Mouse (Mus musculus): ENCODE results near the gene Adam22. TPM values are rescaled to one million over a fixed set of nuclear protein-coding genes. Genes with fewer than 3 reads are reported as not detected.

Gene Adam22
- polyA plus RNA-seq, 1 experiment = 0.55 TPM

DNA sequence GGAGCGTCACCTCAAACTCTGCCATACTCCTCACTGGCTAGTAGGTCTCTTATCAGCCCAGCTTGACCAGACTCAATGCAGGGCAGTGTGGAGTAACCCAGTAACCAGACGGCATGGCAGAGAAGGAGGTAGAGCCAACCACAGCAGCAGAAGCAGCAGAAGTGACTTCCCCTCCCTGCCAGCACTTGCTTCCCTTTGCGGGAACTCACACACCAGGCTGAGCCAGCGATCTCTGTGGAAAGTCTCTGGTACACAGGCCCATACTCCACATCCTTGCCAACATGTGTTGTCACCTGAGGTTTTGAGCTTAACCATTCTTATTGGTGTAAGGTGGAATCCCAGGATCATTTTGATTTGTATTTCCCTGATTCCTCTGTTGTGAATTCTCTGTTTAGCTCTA, 111.5 kb downstream of the Adam22 start:
- no peaks in the 10 kb centered on the region for H3K27me3 ChIP-seq (ENCODE audit: control insufficient read depth, insufficient read depth, low read length)
- H3K27ac ChIP-seq (ENCODE audit: control insufficient read depth, insufficient read depth, low read length) = no peak overlapping the region
- TF ChIP-seq POLR2A (IDR thresholded peaks at IDR 0.05; ENCODE audit: control insufficient read depth, extremely low read depth, insufficient read depth, low read length, poor library complexity) (no peak), CTCF (IDR thresholded peaks at IDR 0.05; ENCODE audit: borderline replicate concordance, control insufficient read depth, extremely low read depth, insufficient read depth, low read length, poor library complexity) (no peak)
- 49% methylated on average over 4 of the region's 4 CpGs for WGBS
- H3K36me3 ChIP-seq (ENCODE audit: control insufficient read depth, insufficient read depth, low read length) = no peaks in the 10 kb centered on the region
- no peak overlapping the region for H3K4me3 ChIP-seq (ENCODE audit: control insufficient read depth, insufficient read depth, low read length)
- DNase-seq = no peak
- H3K4me1 ChIP-seq (replicated peaks; ENCODE audit: control insufficient read depth, insufficient read depth, low read length) = no peaks in the 10 kb centered on the region

DNA sequence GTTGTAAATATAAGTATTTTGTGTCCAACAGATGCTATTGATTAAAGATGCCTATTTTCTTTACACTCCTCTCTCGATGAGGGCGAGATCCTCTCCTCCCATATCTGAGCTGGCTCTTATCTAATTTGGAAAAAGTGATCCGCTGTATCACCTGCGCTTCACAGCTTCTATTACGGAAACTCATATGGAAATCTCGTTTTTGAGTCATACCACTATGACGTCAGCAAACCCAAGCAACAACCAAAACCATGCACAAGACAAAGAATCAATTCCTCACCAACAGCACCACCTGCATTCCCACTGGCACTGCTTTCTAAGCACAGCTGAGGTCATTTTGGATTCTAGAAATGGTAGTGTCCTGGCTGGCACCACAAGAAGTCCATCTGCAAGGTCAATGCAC, 123.3 kb downstream of the Adam22 start:
- H3K27ac ChIP-seq (ENCODE audit: control insufficient read depth, insufficient read depth, low read length) = no peak overlapping the region
- H3K4me3 ChIP-seq (ENCODE audit: control insufficient read depth, insufficient read depth, low read length) = no peak overlapping the region
- WGBS = 94% methylated on average over 7 of the region's 7 CpGs
- H3K27me3 ChIP-seq (ENCODE audit: control insufficient read depth, insufficient read depth, low read length) = no peaks in the 10 kb centered on the region
- no peaks in the 10 kb centered on the region for H3K36me3 ChIP-seq (ENCODE audit: control insufficient read depth, insufficient read depth, low read length)
- H3K4me1 ChIP-seq (replicated peaks; ENCODE audit: control insufficient read depth, insufficient read depth, low read length) = no peaks in the 10 kb centered on the region
- no peak for TF ChIP-seq CTCF (IDR thresholded peaks at IDR 0.05; ENCODE audit: borderline replicate concordance, control insufficient read depth, extremely low read depth, insufficient read depth, low read length, poor library complexity)
- no peak for TF ChIP-seq POLR2A (IDR thresholded peaks at IDR 0.05; ENCODE audit: control insufficient read depth, extremely low read depth, insufficient read depth, low read length, poor library complexity)
- no peak for DNase-seq

DNA sequence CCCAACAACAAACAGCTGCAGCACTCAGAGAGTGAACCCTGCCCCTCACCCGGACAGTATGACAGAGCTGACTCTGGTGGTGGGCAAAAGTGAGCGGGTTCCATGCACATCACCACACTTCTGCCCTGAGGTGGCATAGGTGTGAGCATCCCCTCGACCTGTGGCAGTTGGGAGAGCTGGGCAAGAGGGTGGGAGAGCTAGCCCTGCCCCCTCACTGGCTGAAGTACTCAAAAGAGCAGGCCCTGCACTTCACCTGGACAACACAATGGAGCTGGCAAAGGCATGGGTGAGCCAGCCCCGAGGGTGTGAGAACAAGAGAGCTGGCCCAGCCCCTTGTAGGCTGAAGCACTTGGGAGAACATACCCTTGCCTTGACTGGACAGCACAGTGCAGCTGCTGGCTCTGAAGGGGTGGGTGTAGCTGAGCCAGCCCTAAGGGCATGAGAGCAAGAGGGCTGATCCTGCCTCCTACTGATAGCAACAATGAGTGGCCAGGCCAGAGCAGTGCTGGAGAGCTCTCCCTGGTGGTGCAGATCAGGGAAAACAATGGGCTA, 124.8 kb downstream of the Adam22 start:
- WGBS = 73% methylated on average over 4 of the region's 4 CpGs
- H3K4me1 ChIP-seq (replicated peaks; ENCODE audit: control insufficient read depth, insufficient read depth, low read length) = no peaks in the 10 kb centered on the region
- H3K27ac ChIP-seq (ENCODE audit: control insufficient read depth, insufficient read depth, low read length) = no peak overlapping the region
- no peaks in the 10 kb centered on the region for H3K27me3 ChIP-seq (ENCODE audit: control insufficient read depth, insufficient read depth, low read length)
- H3K36me3 ChIP-seq (ENCODE audit: control insufficient read depth, insufficient read depth, low read length) = no peaks in the 10 kb centered on the region
- no peak for TF ChIP-seq POLR2A (IDR thresholded peaks at IDR 0.05; ENCODE audit: control insufficient read depth, extremely low read depth, insufficient read depth, low read length, poor library complexity)
- no peak overlapping the region for H3K4me3 ChIP-seq (ENCODE audit: control insufficient read depth, insufficient read depth, low read length)
- DNase-seq = no peak

DNA sequence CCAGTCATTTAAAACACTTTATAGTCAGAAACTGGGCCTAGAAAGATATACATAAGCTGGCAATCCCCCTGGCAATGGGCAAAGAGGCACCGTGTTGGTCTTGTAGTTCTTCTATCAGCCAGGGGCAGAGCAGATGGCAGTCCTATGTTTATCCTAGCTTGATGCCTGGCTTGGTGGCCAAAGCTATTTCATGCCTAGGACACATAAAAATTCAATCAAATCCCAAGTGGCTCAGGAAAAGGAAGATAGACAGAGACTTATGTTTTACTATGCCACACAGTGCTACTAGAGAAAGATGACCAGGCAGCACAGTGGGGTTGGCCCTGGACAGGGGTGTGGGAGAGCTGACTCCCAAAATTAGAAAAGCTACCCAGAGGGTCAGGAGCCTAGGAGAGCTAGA, 125.3 kb downstream of the Adam22 start:
- H3K27ac ChIP-seq (ENCODE audit: control insufficient read depth, insufficient read depth, low read length) = no peak overlapping the region
- no peaks in the 10 kb centered on the region for H3K36me3 ChIP-seq (ENCODE audit: control insufficient read depth, insufficient read depth, low read length)
- WGBS = 93% methylated on average over 1 of the region's 1 CpGs
- no peaks in the 10 kb centered on the region for H3K4me1 ChIP-seq (replicated peaks; ENCODE audit: control insufficient read depth, insufficient read depth, low read length)
- DNase-seq = no peak
- H3K27me3 ChIP-seq (ENCODE audit: control insufficient read depth, insufficient read depth, low read length) = no peaks in the 10 kb centered on the region
- no peak for TF ChIP-seq POLR2A (IDR thresholded peaks at IDR 0.05; ENCODE audit: control insufficient read depth, extremely low read depth, insufficient read depth, low read length, poor library complexity)
- TF ChIP-seq CTCF (IDR thresholded peaks at IDR 0.05; ENCODE audit: borderline replicate concordance, control insufficient read depth, extremely low read depth, insufficient read depth, low read length, poor library complexity) = no peak
- H3K4me3 ChIP-seq (ENCODE audit: control insufficient read depth, insufficient read depth, low read length) = no peak overlapping the region

DNA sequence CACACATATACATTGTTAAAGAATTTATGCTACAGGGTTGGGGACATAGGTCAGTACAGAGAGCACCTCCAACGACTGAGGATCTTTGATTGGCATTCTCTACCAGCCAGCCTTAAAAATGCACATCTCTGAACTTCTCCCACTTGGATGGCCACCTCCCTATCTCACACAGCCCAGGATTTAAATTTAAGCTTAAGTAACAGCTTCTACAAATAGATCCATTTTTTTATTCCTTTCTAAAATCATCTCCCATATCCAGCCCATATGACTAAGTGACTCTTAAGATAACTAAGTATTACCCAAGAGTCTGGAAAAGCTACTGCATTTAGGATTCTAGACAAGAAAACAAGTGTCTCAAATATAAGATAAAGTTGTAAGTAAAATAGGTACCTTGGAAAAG, 140.9 kb downstream of the Adam22 start:
- Histone ChIP-seq H3K36me3 (ENCODE audit: control insufficient read depth, insufficient read depth, low read length) (no peaks in the 10 kb centered on the region), H3K4me3 (ENCODE audit: control insufficient read depth, insufficient read depth, low read length) (no peak overlapping the region), H3K27me3 (ENCODE audit: control insufficient read depth, insufficient read depth, low read length) (no peaks in the 10 kb centered on the region), H3K27ac (ENCODE audit: control insufficient read depth, insufficient read depth, low read length) (no peak overlapping the region), H3K4me1 (replicated peaks; ENCODE audit: control insufficient read depth, insufficient read depth, low read length) (no peaks in the 10 kb centered on the region)
- TF ChIP-seq CTCF (IDR thresholded peaks at IDR 0.05; ENCODE audit: borderline replicate concordance, control insufficient read depth, extremely low read depth, insufficient read depth, low read length, poor library complexity) = no peak
- no peak for DNase-seq
- 84% methylated on average over 1 of the region's 1 CpGs for WGBS

DNA sequence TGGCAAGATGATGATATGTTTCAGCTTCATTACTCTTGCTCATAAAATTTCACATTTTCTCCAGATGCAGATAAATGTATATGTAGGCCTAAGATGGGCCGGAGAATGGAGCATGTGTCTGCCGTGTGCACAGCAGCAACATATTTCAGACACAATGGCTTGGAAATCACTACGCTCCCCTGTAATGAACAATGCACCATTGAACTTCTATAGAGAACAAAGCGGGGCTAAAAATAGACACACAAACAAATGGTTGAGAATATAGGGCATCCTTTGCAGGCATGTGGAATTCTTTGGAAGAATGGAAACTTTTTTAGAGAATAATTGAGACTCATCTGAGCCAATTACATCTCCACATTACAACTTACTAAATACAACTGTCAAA, 143.6 kb downstream of the Adam22 start:
- TF ChIP-seq CTCF (IDR thresholded peaks at IDR 0.05; ENCODE audit: borderline replicate concordance, control insufficient read depth, extremely low read depth, insufficient read depth, low read length, poor library complexity) = no peak
- TF ChIP-seq POLR2A (IDR thresholded peaks at IDR 0.05; ENCODE audit: control insufficient read depth, extremely low read depth, insufficient read depth, low read length, poor library complexity) = no peak
- no peak overlapping the region for H3K27ac ChIP-seq (ENCODE audit: control insufficient read depth, insufficient read depth, low read length)
- DNase-seq = no peak
- no peak overlapping the region for H3K4me3 ChIP-seq (ENCODE audit: control insufficient read depth, insufficient read depth, low read length)
- no peaks in the 10 kb centered on the region for H3K27me3 ChIP-seq (ENCODE audit: control insufficient read depth, insufficient read depth, low read length)
- WGBS = 93% methylated on average over 4 of the region's 4 CpGs
- H3K36me3 ChIP-seq (ENCODE audit: control insufficient read depth, insufficient read depth, low read length) = no peaks in the 10 kb centered on the region
- H3K4me1 ChIP-seq (replicated peaks; ENCODE audit: control insufficient read depth, insufficient read depth, low read length) = no peaks in the 10 kb centered on the region

DNA sequence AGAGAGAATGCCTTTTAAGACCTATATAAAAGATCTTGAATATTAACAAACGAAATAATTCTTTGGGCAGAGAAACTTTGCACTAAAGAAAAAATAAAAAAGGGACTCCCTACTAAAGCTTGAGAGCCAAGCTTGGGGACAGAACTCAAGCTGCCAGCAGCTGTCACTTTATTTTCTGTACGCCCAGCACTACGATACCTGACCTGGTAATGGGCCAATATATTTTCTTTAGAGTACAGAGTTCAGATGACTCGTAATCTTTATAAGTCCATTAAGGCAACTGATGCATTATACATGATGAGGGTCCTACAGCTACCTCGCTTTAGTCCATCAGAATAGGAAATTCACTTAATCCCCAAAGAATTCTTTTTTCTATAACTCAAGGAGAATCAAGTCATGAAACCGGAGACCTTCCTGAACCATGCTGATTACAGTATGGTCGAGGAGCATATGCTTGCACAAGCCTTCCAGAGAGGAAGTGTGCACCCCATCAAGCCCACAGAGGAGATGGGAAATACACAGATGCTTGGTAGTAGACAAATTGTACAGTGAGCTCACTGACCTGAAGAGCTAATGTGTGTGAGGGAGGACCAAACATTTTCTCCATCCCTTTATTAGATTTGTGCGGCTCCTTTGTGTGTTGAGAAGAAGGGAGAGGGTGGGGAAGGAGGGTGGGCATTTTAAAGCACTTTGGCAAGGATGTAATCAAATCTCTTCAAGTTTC, 144.2 kb downstream of the Adam22 start:
- no peak overlapping the region for H3K27ac ChIP-seq (ENCODE audit: control insufficient read depth, insufficient read depth, low read length)
- TF ChIP-seq POLR2A (IDR thresholded peaks at IDR 0.05; ENCODE audit: control insufficient read depth, extremely low read depth, insufficient read depth, low read length, poor library complexity) (no peak), CTCF (IDR thresholded peaks at IDR 0.05; ENCODE audit: borderline replicate concordance, control insufficient read depth, extremely low read depth, insufficient read depth, low read length, poor library complexity) (no peak)
- no peaks in the 10 kb centered on the region for H3K4me1 ChIP-seq (replicated peaks; ENCODE audit: control insufficient read depth, insufficient read depth, low read length)
- no peak overlapping the region for H3K4me3 ChIP-seq (ENCODE audit: control insufficient read depth, insufficient read depth, low read length)
- H3K27me3 ChIP-seq (ENCODE audit: control insufficient read depth, insufficient read depth, low read length) = no peaks in the 10 kb centered on the region
- 76% methylated on average over 8 of the region's 8 CpGs for WGBS
- no peaks in the 10 kb centered on the region for H3K36me3 ChIP-seq (ENCODE audit: control insufficient read depth, insufficient read depth, low read length)
- DNase-seq = no peak

Measured in thymus, adult 2 months (tissue).